Comparison of ENCODE assay signal across 7 mouse cellular contexts in genomic region chr13:52305328-52305727, GRCm38 (mm10).
DNase-seq lines count a peak whose midpoint lies in the region; ATAC-seq and TF ChIP-seq lines count a peak whose summit lies in the region.
"Not testable (repeated sequence)": the region's sequence is repeated elsewhere in the genome, so short reads cannot be mapped to it uniquely, and the experiment has no call there.

No protein-coding gene starts in this region.

- H3K9me3 ChIP-seq in ES-Bruce4 (replicated peaks; ENCODE audit: control insufficient read depth, insufficient read depth, low read length, poor library complexity, severe bottlenecking) = peaks cover 15% of the 10 kb centered on the region
- not testable (repeated sequence) for H3K9me3 ChIP-seq in MEL (replicated peaks; ENCODE audit: insufficient read depth, low read length); liver, embryonic 14.5 days (ENCODE audit: control insufficient read depth, low read length)

- not testable (repeated sequence) for TF ChIP-seq RAD21 in MEL (IDR thresholded peaks at IDR 0.05; ENCODE audit: low read depth, low read length)

- peak overlapping the region; percentile 67 for H3K27ac ChIP-seq in ES-Bruce4 (ENCODE audit: insufficient read depth, low read length)
- not testable (repeated sequence) for H3K27ac ChIP-seq in MEL (ENCODE audit: control insufficient read depth, low read depth, low read length); liver, embryonic 14.5 days

- DNase-seq in 3134 (ENCODE audit: extremely low read depth, insufficient read length, low spot score) (peak; percentile 31), A20 (ENCODE audit: low read depth, low spot score) (peak; percentile 43), MEL (ENCODE audit: low read depth, low spot score) (peak; percentile 7), ZHBTc4 (ENCODE audit: low read depth, low spot score) (peak; percentile 23)
- DNase-seq in liver, embryonic 14.5 days (ENCODE audit: low read depth in 3 of 3, low spot score in 3 of 3) = peak in 1 of 3 experiments; percentile 32

- TF ChIP-seq EP300 in ES-Bruce4 (IDR thresholded peaks at IDR 0.05; ENCODE audit: insufficient read depth, low read depth, low read length); MEL (IDR thresholded peaks at IDR 0.05; ENCODE audit: low read depth in 1 of 2, low read length in 2 of 2): not testable (repeated sequence)
- TF ChIP-seq EP300 in liver, embryonic 14.5 days (IDR thresholded peaks at IDR 0.05; ENCODE audit: low read depth) = 0 out of 2 replicates have a peak, but pooled peaks have one; percentile 8

- not testable (repeated sequence) for H3K36me3 ChIP-seq in ES-Bruce4 (ENCODE audit: control insufficient read depth, insufficient read depth, low read length, poor library complexity, severe bottlenecking); MEL (ENCODE audit: control insufficient read depth in 1 of 2, insufficient read depth in 2 of 2, low read length in 2 of 2); liver, embryonic 14.5 days (replicated peaks; ENCODE audit: control insufficient read depth, insufficient read depth, low read depth)

- not testable (repeated sequence) for H3K4me3 ChIP-seq in ES-Bruce4 (ENCODE audit: low read depth, low read length); MEL (ENCODE audit: control insufficient read depth in 1 of 2, insufficient read depth in 1 of 2, low read depth in 2 of 2, low read length in 2 of 2); liver, embryonic 14.5 days (ENCODE audit: insufficient read depth in 1 of 2, low read depth in 2 of 2, low read length in 2 of 2)

- ATAC-seq in granulocyte monocyte progenitor cell, adult 5-6 weeks (replicated peaks; ENCODE audit: poor library complexity, severe bottlenecking) = peak; percentile 40; the same call in 1 of the 2 replicates
- not testable (repeated sequence) for ATAC-seq in liver, embryonic 14.5 days (ENCODE audit: insufficient read depth)

- H3K4me2 ChIP-seq in liver, embryonic 14.5 days (ENCODE audit: low read depth) = not testable (repeated sequence)

- not testable (repeated sequence) for H3K27me3 ChIP-seq in ES-Bruce4 (ENCODE audit: control insufficient read depth, insufficient read depth, low read length, poor library complexity, severe bottlenecking); MEL (ENCODE audit: control insufficient read depth in 1 of 2, insufficient read depth in 2 of 2, low read length in 2 of 2); liver, embryonic 14.5 days (ENCODE audit: control insufficient read depth, insufficient read depth, low read length)

- H3K9ac ChIP-seq in ES-Bruce4 (ENCODE audit: low read depth, poor library complexity, severe bottlenecking); MEL (ENCODE audit: control insufficient read depth, low read depth, low read length, poor library complexity, severe bottlenecking); liver, embryonic 14.5 days (replicated peaks): not testable (repeated sequence)

- H3K4me1 ChIP-seq in ES-Bruce4 (ENCODE audit: control insufficient read depth, insufficient read depth, low read length); MEL (ENCODE audit: control insufficient read depth in 1 of 2, insufficient read depth in 2 of 2, low read length in 2 of 2); liver, embryonic 14.5 days (replicated peaks; ENCODE audit: control insufficient read depth in 2 of 2, insufficient read depth in 2 of 2, low read length in 1 of 2): not testable (repeated sequence)

- not testable (repeated sequence) for H3K79me2 ChIP-seq in MEL (ENCODE audit: control insufficient read depth, insufficient read depth, low read length, poor library complexity)

- not testable (repeated sequence) for TF ChIP-seq CTCF in ES-Bruce4 (IDR thresholded peaks at IDR 0.05; ENCODE audit: low read depth, low read length); MEL (IDR thresholded peaks at IDR 0.05 in 2 of 3, conservative IDR thresholded peaks at IDR 0.05 in 1 of 3; ENCODE audit: control insufficient read depth in 1 of 3, insufficient read depth in 1 of 3, low read depth in 2 of 3, low read length in 3 of 3, poor library complexity in 1 of 3, severe bottlenecking in 1 of 3); liver, embryonic 14.5 days (IDR thresholded peaks at IDR 0.05; ENCODE audit: low read depth)

- not testable (repeated sequence) for TF ChIP-seq POLR2A in ES-Bruce4 (IDR thresholded peaks at IDR 0.05; ENCODE audit: insufficient read depth, low read length); MEL (IDR thresholded peaks at IDR 0.05; ENCODE audit: control insufficient read depth in 1 of 2, insufficient read depth in 1 of 2, low read depth in 1 of 2, low read length in 2 of 2, poor library complexity in 1 of 2)
